Mouse (Mus musculus) hindbrain, embryonic 12.5 days (tissue): ENCODE measurements at regions not wholly inside any gene's neighbourhood (a gene's known extent, or its start where the extent isn't known, plus 50 kb on each side); places are given as distances from the start of the nearest gene placed in this dataset.

Experiments
- ATAC-seq: fragments of 200-750 bp; cut with Nextera tagmentation; 2 replicates; pipeline ENCODE4 v1.8.0; 2017; ENCODE audit warnings: moderate TSS enrichment; ENCODE audit not compliant: low FRiP score
- H3K27ac ChIP-seq: fragments of 300-500 bp; sonication (generic); 2 replicates; pipeline ENCODE4 v1.5.1; 2016; ENCODE audit warnings: mild to moderate bottlenecking
- H3K27me3 ChIP-seq: fragments of 300-500 bp; sonication (generic); 2 replicates; pipeline ENCODE4 v1.6.1; 2016; ENCODE audit warnings: mild to moderate bottlenecking
- H3K36me3 ChIP-seq: fragments of 300-500 bp; sonication (generic); 2 replicates; pipeline ENCODE4 v1.6.1; 2016; ENCODE audit warnings: mild to moderate bottlenecking
- H3K4me1 ChIP-seq: fragments of 300-500 bp; sonication (generic); 2 replicates; pipeline ENCODE4 v1.6.1; 2016
- H3K4me2 ChIP-seq: fragments of 300-500 bp; sonication (generic); replicated peaks from 2 replicates; pipeline ENCODE4 v1.6.1; 2016; ENCODE audit warnings: mild to moderate bottlenecking
- H3K4me3 ChIP-seq: fragments of 300-500 bp; sonication (generic); 2 replicates; pipeline ENCODE4 v1.5.1; 2016; ENCODE audit warnings: mild to moderate bottlenecking
- H3K9ac ChIP-seq: fragments of 300-500 bp; sonication (generic); 2 replicates; pipeline ENCODE4 v1.6.1; 2016; ENCODE audit warnings: mild to moderate bottlenecking, moderate library complexity
- H3K9me3 ChIP-seq: fragments of 300-500 bp; sonication (generic); replicated peaks from 2 replicates; pipeline ENCODE4 v1.6.1; 2016; ENCODE audit warnings: mild to moderate bottlenecking
- WGBS: fragments of 180-500 bp; shearing (Covaris S2); methylation state at CpG from one replicate; pipeline ENCODE4 v1.1.7; 2016; 5-methylcytosine and 5-hydroxymethylcytosine counted together

GRCm38 (mm10) chr17:31782251-31782650 lies 73.4 kb downstream of the Sik1 start:
- no peaks in the 10 kb centered on the region for H3K27me3 ChIP-seq
- no peak for ATAC-seq
- H3K27ac ChIP-seq, result no peak overlapping the region
- WGBS, result 79% methylated on average over 6 of the region's 6 CpGs
- H3K36me3 ChIP-seq, result no peaks in the 10 kb centered on the region
- no peak overlapping the region for H3K9ac ChIP-seq
- no peak overlapping the region for H3K4me3 ChIP-seq
- H3K9me3 ChIP-seq, result no peaks in the 10 kb centered on the region
- peaks cover 13% of the 10 kb centered on the region for H3K4me1 ChIP-seq
- H3K4me2 ChIP-seq, result no peak overlapping the region

- no peak for ATAC-seq
- Histone ChIP-seq H3K27ac (no peak overlapping the region), H3K9me3 (no peaks in the 10 kb centered on the region), H3K9ac (no peak overlapping the region), H3K27me3 (peaks cover 5% of the 10 kb centered on the region; the same call in 1 of the 2 replicates), H3K4me2 (no peak overlapping the region), H3K4me1 (peaks cover 5% of the 10 kb centered on the region), H3K36me3 (no peaks in the 10 kb centered on the region), H3K4me3 (no peak overlapping the region)
- 89% methylated on average over 5 of the region's 5 CpGs for WGBS
Observed at GRCm38 (mm10) chr17:31783071-31783470, 72.5 kb downstream of the Sik1 start.

DNA sequence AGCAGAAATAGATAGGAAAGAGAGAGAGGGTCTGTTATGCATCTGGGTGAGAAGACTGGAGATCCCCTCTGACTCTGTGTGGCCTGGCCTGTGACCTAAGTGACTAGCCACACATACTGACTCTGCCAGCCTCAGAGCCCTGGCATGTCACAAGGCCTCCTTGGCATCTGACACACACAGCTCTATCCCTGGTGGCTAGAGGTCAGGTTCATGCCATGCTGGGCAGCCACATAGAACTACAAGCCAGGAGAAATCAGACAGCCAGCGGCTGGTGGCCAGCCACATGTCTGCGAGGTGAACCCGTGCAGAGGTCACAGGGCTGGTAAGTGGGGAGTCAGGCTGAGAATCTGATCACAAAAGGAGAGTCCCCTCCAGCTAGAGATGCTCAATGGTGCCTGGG lies 67.3 kb downstream of the Sik1 start:
- Histone ChIP-seq H3K4me1 (peaks cover 30% of the 10 kb centered on the region), H3K4me2 (no peak overlapping the region), H3K27ac (no peak overlapping the region), H3K9me3 (no peaks in the 10 kb centered on the region), H3K36me3 (no peaks in the 10 kb centered on the region), H3K27me3 (peaks cover 6% of the 10 kb centered on the region; the same call in 1 of the 2 replicates), H3K9ac (no peak overlapping the region), H3K4me3 (no peak overlapping the region)
- ATAC-seq, result no peak
- WGBS, result 81% methylated on average over 3 of the region's 3 CpGs

- H3K4me2 ChIP-seq, result no peak overlapping the region
- no peak overlapping the region for H3K4me3 ChIP-seq
- H3K27ac ChIP-seq, result 0 out of 2 replicates have a peak overlapping the region, but pooled peaks have one; percentile 70
- H3K4me1 ChIP-seq, result peaks cover 33% of the 10 kb centered on the region
- WGBS, result 84% methylated on average over 9 of the region's 9 CpGs
- ATAC-seq, result no peak
- no peaks in the 10 kb centered on the region for H3K36me3 ChIP-seq
- no peaks in the 10 kb centered on the region for H3K9me3 ChIP-seq
- no peak overlapping the region for H3K9ac ChIP-seq
- H3K27me3 ChIP-seq, result peaks cover 6% of the 10 kb centered on the region; the same call in 1 of the 2 replicates
Observed at GRCm38 (mm10) chr17:31789068-31789583, 66.5 kb downstream of the Sik1 start.

DNA sequence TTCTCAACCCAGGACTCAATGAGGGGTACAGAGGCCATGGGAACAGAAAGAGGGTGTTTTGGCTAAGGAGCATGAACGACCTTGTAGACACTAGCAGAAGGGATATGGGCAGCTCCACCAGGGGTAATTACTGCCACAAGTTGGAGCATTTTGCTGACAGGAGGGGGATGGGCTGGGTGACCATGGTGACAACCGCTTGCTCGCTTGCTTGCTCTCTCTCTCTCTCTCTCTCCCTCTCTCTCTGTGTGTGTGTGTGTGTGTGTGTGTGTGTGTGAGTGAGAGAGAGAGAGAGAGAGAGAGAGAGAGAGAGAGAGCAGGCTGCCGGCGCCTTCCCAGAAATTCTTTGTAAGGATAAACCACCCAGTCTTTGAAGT lies 65.7 kb downstream of the Sik1 start:
- H3K27me3 ChIP-seq, result peaks cover 6% of the 10 kb centered on the region; the same call in 1 of the 2 replicates
- no peaks in the 10 kb centered on the region for H3K9me3 ChIP-seq
- peak; percentile 26 for ATAC-seq
- no peak overlapping the region for H3K4me3 ChIP-seq
- H3K27ac ChIP-seq, result peak overlapping the region; percentile 70
- H3K4me2 ChIP-seq, result peak overlapping the region; percentile 36
- H3K36me3 ChIP-seq, result no peaks in the 10 kb centered on the region
- WGBS, result 5% methylated on average over 5 of the region's 5 CpGs
- H3K4me1 ChIP-seq, result peaks cover 33% of the 10 kb centered on the region
- no peak overlapping the region for H3K9ac ChIP-seq

DNA sequence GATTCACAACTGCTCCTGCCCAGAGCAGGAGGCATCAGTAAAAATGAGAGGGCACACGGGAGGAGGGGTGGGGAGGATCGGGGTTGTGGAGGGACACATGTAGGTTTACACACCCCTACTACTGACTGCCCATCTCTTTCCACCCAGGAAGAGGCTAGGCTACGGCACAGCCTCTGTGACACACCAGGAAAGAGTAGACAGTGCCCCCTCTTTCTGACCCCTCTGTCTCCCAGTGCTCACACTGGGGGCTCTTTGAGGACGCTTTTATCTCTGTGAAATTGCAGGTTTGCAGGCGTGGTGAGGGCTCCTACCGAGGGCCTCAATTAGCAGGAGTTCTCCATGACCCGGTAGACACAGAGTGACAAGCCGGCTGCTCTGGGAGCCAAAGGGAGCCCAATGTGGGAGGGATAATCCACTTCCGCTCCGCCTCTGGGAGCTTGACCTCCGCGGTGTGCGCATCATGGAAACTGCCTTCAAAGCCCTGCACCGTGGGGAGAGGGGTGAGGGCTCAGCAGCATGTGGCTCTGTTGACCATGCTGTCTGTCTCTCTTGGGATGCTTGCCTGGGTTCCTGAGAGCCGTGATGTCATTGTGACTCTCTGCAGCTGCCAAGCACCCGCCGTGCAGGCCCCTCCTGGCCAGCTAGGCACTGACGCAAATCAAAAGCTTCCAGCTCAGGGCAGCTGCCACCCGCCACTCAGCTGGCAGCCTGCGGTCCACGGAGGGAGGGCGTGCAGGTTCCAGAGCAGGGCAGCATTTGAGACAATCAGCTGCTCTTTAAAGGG lies 65.1 kb downstream of the Sik1 start:
- Histone ChIP-seq H3K4me2 (peak overlapping the region; percentile 36), H3K9ac (peak overlapping the region; percentile 13; the same call in 1 of the 2 replicates), H3K27ac (peak overlapping the region; percentile 70)

GRCm38 (mm10) chr17:31791656-31792055 lies 63.9 kb downstream of the Sik1 start:
- Histone ChIP-seq H3K9ac (no peak overlapping the region), H3K4me3 (no peak overlapping the region), H3K36me3 (no peaks in the 10 kb centered on the region), H3K4me2 (no peak overlapping the region), H3K27ac (0 out of 2 replicates have a peak overlapping the region, but pooled peaks have one; percentile 70), H3K9me3 (no peaks in the 10 kb centered on the region), H3K4me1 (peaks cover 33% of the 10 kb centered on the region), H3K27me3 (peaks cover 6% of the 10 kb centered on the region; the same call in 1 of the 2 replicates)
- WGBS, result 94% methylated on average over 17 of the region's 17 CpGs
- no peak for ATAC-seq

More for the DNA sequence above, 65.1 kb downstream of the Sik1 start:
- Histone ChIP-seq H3K4me3 (no peak overlapping the region), H3K4me1 (peaks cover 33% of the 10 kb centered on the region), H3K9me3 (no peaks in the 10 kb centered on the region), H3K27me3 (peaks cover 6% of the 10 kb centered on the region; the same call in 1 of the 2 replicates), H3K36me3 (no peaks in the 10 kb centered on the region)
- 7% methylated on average over 22 of the region's 22 CpGs for WGBS
- peak; percentile 70 for ATAC-seq

DNA sequence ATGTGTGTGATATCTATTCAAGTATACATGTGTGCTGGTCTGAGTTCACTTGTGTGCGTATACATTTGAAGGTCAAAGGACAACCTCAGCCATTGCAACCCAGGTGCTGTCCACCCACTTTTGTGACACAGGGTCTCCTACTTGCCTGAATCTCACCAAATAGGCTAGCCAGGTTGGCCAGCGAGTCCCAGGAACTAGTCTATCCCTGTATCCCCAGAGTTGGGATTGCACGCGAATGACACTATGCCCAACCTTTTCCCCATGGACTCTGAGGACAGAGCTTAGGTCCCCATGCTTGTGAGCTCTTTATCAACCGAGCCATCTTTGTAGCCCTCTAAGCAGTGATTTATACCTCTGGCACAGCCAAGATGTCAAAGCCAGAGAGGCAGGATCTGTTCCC lies 62.6 kb downstream of the Sik1 start:
- Histone ChIP-seq H3K36me3 (no peaks in the 10 kb centered on the region), H3K4me3 (no peak overlapping the region), H3K9ac (no peak overlapping the region), H3K4me2 (no peak overlapping the region), H3K4me1 (peaks cover 33% of the 10 kb centered on the region), H3K27me3 (0 out of 2 replicates have a peak, but pooled peaks cover 1% of the 10 kb centered on the region), H3K27ac (no peak overlapping the region; the same call in 1 of the 2 replicates), H3K9me3 (no peaks in the 10 kb centered on the region)
- WGBS, result 91% methylated on average over 5 of the region's 5 CpGs
- no peak for ATAC-seq

DNA sequence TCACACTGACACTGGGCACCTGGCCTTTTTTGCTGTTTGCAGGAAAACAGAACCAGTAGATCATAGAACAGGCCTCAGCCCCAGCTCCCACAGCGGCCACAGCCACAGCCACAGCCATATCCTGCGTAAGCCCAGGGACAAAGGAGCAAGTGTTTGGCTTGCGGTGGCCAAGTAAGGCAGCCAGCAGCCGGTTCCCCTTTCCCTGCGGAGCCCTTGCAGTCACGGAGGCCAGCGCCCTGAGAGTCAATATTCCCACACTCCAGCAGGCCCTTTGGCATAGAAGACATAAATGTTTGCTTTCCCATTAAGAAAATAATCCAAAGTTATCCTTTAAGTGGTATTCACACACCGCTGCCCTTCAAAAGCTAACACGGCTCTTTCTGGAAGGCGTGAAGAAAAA lies 62.1 kb downstream of the Sik1 start:
- Histone ChIP-seq H3K4me3 (no peak overlapping the region), H3K4me1 (peaks cover 33% of the 10 kb centered on the region), H3K27me3 (no peaks in the 10 kb centered on the region), H3K36me3 (no peaks in the 10 kb centered on the region), H3K27ac (no peak overlapping the region; the same call in 1 of the 2 replicates), H3K4me2 (no peak overlapping the region), H3K9ac (no peak overlapping the region), H3K9me3 (no peaks in the 10 kb centered on the region)
- no peak for ATAC-seq
- 59% methylated on average over 10 of the region's 10 CpGs for WGBS

GRCm38 (mm10) chr17:31793964-31794363 lies 61.6 kb downstream of the Sik1 start:
- no peak for ATAC-seq
- H3K36me3 ChIP-seq, result no peaks in the 10 kb centered on the region
- H3K4me3 ChIP-seq, result no peak overlapping the region
- H3K4me2 ChIP-seq, result no peak overlapping the region
- no peak overlapping the region for H3K9ac ChIP-seq
- H3K4me1 ChIP-seq, result peaks cover 33% of the 10 kb centered on the region
- H3K9me3 ChIP-seq, result no peaks in the 10 kb centered on the region
- 72% methylated on average over 4 of the region's 4 CpGs for WGBS
- H3K27ac ChIP-seq, result no peak overlapping the region
- no peaks in the 10 kb centered on the region for H3K27me3 ChIP-seq
